Mouse (Mus musculus) urinary bladder, adult 2 months (tissue): ENCODE measurements around the gene Col27a1. TPM values are rescaled to one million over a fixed set of nuclear protein-coding genes. Genes with fewer than 3 reads are reported as not detected.

ENCODE experiments used
- DNase-seq: peaks from one replicate; pipeline ENCODE4 v3.0.0; 2022; ENCODE audit warnings: low spot score
- polyA plus RNA-seq: library from polyadenylated mRNA; depleted of rRNA; stranded (reverse); fragments of >200 nt; gene quantifications from 2 replicates; pipeline ENCODE4 v1.2.3, GENCODE M21; 2012

Gene Col27a1
- polyA plus RNA-seq, 1 experiment: 13.3 TPM

DNA sequence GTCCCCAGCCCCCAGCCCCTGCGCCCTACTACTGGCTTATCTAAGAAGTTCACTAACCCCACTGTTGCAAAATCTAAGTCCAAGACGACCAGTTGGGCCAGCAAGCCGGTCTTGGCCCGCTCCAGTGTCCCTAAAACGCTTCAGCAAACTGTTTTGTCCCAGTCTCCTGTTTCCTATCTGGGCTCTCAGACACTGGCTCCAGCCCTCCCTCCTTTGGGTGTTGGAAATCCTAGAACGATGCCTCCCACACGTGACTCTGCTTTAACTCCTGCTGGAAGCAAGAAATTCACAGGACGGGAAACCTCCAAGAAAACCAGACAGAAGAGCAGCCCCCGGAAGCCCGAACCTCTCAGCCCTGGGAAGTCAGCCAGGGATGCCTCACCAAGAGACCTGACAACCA lies 11.6 kb downstream of the Col27a1 start:
- DNase-seq: no peak

DNA sequence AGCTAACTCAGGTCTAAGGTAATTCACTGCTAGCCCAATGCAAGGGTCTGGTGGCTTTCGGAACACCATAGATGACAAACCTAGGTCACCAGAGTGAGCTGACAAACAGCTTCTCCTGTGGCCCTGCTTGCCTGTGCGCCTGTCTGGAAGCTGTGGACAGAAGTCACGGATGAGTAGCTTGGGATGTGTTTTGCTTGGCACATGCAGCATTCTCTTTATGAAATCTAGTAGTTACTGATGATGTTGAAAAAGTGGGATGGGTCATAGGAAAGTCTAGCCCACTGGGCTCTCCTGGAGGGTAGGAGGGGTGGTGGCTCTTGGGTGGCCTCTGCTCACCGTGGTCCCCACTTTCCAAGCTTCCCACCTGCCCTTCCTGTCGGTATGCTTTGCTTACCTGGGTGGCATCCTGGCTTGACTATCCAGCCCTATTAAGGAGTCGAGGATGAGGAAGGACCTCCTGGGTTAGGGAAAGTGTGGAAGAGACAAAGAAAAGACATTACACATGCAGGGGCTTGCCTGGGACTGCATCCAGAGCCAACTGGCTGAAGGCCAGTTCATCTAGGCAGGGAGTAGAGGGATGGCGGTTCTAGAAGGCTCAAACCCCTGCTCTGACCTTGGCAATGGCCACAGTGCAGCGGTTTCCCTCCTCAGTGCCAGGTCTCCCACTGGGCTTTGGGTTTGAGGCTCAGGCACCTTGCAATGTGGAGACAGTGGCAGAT lies 12.5 kb downstream of the Col27a1 start:
- no peak for DNase-seq

DNA sequence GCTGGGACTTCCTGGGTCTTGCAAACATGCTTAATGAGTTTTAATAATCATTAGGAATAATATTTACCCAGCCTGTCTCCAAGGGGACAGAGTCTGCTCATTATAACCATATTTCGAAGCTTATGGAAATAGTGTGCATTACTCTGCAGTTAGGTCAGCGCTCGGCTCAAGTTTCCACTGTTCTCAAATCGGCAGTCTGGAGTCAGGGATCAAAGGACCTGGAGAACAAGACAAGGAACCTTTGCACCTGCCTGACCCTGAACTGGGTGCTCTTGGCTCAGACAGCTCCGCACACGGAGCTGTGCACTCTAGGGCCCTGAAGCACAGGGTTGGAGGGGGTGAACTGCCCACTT lies 13.1 kb downstream of the Col27a1 start:
- no peak for DNase-seq

DNA sequence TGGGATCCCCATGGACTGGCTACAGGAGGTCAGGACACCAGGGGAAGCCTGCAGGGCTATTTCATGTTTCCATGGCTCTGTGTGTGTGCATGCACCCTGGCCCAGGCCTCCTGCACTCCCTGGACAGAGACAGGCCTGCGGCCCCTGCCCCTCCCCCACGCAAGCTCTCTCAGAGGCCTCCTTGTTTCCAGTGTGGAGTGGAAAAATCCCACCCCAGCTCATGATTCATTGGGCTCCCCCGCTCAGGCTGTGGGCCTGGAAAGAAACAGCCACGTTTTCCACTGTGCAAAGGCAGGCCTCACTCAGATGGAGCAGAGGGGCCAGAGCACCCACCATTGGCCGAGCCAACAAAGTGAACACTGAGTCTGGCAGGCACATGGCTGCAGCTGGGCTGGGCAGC lies 15.1 kb downstream of the Col27a1 start:
- no peak for DNase-seq

DNA sequence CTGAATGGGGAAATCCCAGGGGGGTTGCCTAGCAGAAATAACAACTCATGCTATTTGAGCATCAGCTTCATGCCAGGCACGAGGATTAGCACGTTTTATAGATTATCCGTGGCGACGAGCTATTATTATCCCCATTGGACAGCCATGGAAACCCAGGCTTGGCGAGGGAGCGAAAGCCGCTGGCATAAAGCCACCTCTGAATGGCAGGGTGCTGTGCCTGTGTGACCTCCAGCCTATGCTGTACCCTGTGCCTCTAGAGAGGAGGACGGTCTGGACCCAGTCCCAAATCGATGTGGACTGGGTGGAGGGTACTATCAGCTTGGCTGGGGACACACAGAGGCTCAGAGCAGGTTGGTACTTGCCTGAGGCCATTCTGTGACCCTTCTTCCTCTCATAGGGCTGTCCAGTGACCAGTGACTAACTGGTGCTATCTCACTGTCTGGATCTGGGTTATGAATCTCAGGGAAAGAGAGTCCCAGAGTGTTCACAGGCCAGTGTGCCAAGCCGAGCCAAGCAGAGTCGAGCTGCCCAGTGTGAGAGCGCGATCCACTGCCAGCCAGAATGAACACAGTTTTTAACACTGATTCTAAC lies 16.3 kb downstream of the Col27a1 start:
- DNase-seq: no peak

DNA sequence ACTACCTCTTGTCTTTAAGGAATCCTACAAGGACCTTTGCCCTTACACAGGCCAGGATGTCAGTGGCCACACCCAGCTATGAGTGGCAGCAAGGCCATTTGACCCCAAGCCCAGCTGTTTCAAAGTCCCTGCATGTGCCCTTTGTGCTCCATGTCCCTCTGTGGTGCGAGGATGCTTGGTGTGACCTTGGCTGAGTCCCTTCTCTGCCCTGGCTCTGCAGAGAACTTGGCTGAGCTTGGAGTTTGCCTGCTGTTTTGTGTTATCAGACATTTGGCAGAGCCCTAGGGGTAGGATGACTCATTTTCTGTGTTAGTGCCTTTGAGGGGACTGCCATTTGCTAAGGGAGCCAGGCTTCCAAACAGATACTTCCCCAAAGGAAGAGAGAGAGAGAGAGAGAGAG lies 17.3 kb downstream of the Col27a1 start:
- DNase-seq: no peak

DNA sequence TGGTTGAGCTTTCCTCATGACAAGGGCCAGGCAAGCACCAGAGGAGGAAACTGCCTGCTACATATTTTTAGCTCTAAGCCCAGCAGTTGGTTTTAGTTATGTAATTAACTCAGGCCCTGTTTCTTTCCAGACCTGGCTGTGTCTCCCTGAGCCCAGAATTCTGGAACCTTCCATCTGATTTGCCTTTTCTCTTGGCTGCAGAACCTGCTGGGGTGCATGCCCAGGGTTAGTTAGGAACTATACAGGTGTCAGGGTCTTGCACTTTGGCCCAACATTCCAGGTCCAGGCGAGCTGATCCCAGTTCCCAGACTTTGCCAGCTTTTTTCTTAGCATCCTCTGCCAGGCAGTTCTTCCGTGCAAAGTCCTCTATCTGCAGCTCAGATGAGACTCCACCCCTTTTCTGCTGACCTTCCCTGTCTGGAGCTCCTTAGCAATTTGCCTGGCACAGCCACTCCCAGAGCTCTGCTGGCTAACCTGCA lies 18.8 kb downstream of the Col27a1 start:
- no peak for DNase-seq

DNA sequence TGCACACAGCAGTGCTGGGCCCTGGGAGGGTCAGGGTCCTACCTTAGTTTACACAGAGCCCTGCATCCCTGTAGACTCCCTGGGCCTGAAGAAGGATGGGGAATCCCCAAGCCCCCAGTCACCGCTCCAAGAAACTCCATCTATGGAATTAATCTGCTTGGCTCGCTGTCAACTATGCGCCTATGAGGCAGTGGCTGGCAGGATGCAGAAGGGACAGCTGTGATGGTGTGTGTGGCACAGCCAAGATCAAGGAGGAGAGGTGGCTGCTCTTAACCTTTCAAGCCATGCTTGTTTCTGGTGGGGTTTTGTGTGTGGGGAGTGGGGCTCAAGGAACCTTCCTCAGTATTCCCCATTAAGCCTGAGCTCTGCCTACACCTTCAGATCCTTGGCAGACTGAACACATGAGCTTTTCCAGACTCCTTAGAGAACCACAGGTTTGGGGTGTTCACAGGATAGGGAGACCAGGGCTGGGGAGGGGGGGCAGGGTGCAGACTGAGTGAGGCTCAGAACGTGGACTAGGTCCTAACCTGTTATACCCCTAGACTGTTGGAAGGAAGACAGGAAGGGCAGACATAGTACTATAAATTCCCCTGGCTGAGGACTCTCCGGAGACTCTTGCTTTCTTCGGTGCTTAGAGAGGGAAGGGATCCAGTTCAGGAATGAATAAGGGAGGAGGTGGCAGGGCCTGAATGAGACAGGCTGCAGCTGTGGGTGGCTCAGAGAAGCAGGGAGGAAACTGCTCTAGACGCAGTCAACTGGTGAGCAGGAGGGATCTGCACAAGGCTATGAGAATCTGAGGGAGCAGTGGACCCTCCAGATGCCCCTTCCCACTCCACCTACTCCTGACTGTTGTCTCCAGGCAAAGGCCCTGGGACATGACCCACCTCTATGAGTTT lies 20.0 kb downstream of the Col27a1 start:
- DNase-seq: no peak

DNA sequence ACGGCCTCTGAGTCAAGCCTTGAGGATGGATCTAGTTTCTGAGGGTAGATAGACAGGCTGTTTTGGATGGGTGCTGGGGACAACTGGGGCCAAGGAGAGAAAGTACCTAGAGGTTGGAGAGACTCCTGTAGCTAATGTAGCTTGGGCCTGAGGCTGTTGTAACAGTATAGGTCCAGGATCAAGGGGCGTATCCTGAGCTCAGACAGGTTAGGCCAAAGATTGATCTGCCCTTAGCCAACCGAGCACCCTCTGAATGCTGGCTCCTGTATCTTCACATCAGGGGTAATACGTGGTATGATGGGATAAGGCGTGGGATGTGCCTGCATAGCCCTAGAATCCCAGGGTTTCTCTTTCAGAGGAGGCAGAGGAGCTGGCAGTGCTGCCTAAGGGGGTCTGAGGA lies 21.0 kb downstream of the Col27a1 start:
- no peak for DNase-seq

DNA sequence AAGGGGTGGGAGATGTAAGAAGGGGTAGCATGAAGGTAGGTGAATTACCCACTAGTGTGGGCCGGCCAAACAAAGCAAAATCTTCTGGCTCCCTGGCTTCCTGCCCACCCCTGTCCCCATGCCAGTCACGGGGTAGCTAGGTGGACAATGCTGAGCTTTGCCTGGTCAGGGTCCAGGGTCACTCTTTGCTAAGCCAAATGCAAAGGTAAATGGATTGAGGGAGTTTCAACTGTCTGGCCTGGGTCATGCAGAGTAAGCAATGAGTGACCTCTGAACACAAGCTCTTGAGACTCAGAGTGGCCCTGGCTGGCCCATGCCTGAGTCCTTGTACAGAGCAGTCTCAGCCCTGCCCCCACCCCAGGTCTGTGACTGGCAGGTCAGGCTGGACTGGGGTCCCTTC lies 22.4 kb downstream of the Col27a1 start:
- no peak for DNase-seq

DNA sequence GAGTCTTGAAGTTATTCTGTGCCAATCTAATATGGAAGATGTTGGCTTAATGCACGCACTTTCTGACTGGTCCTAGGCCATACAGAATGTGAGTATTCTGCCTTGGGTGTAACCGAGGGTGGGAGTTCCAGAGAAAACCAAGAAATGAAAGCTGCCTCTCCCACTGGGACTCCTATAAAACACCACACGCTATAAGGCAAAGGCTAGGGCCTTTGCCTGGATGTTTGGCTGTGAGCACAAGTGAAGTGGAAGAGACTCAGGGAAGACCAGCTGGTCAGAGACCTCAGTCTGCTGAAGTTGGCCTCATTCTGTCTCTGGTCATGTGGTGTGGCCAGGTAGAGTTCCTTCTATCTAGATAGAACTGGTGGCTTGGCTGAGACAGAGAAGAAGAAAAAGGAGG lies 23.4 kb downstream of the Col27a1 start:
- DNase-seq: no peak

DNA sequence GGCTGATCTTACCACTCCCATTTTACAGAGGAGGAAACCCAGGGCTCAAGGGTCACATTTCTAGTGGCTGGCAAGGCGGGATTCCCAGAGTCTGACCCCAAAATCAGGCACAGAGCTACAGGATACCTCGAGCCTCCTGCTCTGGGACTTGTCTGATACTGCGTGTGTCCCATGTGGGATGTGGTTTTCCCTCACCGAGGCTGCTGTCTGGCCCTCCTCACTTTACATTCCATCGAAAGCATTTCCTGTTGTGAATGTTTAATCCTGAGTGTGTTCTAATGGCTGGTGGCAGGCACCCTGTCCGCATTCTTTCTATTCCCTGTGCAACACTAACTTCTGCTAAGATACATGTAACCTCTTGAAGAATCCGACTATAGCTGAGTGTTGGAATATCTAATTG lies 24.3 kb downstream of the Col27a1 start:
- no peak for DNase-seq

DNA sequence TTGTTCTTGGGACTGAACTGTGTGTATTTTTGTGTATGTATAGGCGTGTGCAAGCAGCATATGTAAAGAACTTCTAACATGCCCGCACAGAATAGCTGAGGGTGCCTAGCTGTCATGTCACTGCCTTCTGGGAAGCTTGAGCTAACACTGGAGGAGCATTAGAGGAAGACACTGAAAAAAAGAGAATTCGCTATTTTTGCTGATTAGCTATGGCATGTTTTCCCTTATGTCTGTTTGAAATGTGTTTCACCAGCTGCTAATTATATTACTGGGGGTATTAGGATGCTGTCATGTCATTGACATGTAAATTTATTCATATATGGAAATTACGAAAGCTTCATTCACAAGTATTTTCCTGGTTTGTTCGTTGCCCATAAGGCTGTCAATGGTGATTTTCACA lies 24.9 kb downstream of the Col27a1 start:
- DNase-seq: no peak

DNA sequence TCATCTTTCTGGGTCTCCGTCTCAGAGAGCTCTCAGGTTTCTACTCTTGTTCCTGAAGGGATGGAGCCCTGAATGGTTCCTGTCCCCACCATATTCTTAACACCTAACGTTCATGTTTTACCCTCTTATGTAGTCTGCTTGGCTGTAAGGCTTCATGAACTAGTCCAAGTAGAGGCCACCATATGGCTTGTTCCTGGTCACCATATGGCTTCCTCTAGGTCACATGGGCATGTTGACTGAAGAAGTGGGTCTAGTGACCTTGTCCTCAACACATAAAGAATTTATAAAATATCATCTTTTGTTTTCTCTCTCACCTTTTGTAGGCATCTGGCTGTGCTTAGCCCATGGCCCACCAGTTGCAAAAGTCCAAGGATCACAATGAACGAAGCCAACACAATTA lies 27.2 kb downstream of the Col27a1 start:
- DNase-seq: no peak

DNA sequence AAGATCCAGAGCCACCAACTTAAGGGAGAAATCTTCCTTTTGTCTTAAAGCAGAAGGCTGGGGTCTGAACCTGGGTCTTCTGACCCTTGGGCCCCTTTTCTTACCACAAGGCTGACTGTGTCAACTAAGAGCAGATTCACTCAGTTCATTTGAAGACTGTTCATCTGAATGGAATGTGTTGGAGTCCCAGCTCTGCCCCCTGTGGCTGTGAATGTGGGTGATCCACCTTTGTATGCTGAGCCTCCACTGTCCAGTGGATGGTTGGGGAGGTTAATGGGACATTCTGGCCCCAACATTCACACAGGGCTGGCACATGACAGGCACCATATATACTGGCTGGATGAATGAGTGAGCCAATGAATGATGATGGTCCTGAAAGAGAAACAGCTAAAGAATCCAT lies 34.2 kb downstream of the Col27a1 start:
- no peak for DNase-seq

DNA sequence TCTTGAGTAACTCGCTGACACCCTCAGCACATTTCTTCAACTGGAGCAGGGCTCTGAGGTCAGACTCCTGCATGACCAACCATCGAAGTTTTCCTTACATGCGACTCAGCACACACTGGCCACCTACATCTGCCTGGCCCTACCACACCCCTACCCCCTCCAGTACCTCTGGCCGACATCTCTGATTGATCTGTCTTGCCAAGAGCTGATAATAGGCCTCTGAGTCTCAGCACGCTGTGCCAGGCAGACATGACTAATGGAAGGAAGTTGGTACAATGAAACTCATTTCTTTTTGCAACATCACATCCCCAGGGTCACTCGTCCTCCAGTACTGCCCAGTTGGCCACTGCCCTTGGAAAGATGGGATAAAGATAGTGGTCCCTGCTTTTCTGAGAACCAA lies 35.1 kb downstream of the Col27a1 start:
- no peak for DNase-seq

DNA sequence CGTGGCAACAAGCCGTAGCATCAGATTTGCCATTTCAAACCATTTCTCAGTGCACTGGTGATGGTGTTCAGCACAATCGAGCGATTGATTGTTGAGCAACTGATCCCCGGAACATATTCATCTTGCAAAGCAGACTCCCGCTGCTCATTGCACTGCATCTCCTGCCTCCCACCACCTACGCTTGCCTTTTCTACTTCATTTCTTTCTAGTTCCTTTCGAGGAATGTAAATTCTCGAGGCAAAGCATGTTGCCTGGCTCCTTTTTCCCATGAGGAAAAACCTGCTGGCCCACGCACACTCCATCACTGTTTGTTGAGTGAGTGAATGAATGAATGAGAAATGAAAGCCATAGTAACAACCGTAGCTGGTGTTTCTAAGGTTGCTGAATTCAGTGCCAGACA lies 38.0 kb downstream of the Col27a1 start:
- no peak for DNase-seq

DNA sequence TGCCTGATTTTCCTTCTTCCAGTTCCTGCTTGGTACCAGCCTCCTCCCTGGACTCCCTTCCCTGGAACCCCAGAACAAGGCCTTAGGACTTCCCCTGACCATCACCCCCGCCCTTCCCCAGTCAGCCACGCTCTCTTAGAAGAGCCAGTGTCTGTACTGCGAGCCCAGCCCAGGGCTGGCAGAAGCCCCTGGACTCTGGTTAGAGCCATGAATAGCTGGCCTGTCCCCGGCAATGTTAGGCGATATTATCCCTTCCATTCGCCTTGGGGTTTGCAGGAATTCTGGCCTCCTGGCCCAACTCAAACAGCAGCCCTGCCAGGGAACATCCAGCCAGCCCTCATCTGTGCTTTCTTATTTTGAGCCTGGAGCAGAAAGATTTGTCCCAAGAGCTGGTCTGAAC lies 39.9 kb downstream of the Col27a1 start:
- no peak for DNase-seq

DNA sequence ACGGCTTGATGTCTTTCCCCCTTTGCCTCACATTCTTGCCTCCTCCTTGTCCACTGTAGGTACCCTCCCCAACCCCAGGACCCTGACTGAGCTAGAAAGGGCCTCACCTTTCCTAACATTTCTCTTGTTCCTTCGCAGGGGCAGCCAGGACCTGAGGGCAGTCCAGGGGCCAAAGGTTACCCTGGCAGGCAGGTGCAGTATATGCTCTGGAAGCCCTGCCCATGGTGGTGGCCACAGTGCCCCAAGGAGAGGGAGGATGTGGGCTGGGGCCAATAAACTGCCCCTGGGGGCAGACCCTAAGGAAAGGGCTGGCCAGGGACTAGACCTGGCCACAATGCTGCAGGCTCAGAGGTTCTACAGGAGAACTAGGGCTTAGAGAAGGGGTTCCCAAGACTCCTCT lies 40.3 kb downstream of the Col27a1 start:
- no peak for DNase-seq

DNA sequence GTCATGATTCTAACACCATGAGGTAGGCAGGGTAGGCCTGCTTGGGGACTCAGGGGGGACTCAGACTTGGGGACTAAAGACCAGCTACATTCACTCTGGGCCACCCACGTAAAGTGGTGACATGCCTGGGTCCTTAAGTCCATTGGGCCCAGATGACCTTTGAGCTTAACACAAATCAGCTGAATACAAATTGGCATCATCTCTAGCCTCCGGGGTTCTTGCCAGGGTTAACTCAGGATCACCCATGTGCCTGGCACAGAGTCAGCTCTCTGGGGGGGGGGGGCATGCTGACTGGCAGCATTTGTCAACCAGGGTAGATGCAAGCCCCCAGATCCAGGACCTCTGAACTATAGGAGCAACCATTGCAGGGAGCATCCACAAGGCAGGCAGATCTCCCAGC lies 42.6 kb downstream of the Col27a1 start:
- DNase-seq: no peak

DNA sequence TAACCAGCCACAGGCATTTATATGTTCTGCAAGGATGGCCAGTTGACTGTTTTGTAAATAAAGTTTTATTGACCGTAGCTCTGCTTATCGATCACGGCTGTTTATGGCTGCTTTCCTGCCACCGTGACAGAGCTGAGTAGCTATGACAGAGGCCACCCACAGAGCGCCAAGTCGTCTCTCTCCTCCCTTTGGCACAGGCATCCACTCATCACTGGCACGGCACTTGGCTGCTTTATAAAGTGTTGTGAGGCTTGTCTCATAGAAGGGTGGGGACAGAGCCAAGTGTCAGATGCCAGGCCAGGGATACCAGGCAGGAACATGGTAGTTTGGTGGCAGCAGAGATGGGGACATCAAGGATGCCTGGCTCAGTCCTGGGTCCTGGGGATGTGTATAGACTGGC lies 43.5 kb downstream of the Col27a1 start:
- DNase-seq: no peak

DNA sequence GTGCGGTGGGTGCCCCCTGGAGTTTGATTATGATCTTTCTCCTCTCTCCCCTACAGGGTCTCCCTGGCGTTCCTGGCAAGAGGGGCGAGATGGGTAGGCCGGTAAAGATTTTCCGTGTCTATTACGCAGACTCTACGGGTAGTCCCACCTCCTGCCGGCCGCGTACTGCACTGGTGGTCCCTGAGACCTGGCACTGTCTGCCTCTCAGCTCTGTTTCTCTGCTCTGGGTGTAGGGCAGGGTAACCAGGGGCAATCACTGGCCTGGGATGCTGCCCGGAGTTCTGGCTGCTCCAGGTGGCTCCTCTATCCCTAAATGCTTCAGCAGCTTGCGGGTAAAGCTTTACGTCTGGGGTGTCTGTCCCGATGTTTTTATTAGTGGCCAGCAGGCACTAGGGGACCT lies 44.3 kb downstream of the Col27a1 start:
- no peak for DNase-seq

DNA sequence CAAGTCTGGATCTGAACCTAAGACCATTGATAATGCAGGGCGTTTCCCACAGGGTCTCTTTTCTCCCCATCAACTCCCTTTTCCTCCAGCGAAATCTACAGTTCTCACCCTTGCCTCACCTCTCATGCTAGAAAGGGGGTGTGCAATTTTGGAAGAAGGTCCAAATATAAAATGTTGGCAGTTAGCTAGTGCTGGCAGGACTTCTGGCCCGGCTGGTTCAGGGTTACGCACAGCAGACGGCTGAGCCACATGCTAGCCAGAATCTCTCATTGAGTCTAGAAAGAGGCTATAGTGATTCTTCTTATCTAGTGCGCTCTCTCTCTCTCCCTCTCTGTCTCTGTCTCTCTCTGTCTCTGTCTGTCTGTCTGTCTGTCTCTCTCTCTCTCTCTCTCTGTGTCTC lies 45.3 kb downstream of the Col27a1 start:
- no peak for DNase-seq
